Comparison of ENCODE assay signal across 8 mouse cellular contexts in the genomic region with DNA sequence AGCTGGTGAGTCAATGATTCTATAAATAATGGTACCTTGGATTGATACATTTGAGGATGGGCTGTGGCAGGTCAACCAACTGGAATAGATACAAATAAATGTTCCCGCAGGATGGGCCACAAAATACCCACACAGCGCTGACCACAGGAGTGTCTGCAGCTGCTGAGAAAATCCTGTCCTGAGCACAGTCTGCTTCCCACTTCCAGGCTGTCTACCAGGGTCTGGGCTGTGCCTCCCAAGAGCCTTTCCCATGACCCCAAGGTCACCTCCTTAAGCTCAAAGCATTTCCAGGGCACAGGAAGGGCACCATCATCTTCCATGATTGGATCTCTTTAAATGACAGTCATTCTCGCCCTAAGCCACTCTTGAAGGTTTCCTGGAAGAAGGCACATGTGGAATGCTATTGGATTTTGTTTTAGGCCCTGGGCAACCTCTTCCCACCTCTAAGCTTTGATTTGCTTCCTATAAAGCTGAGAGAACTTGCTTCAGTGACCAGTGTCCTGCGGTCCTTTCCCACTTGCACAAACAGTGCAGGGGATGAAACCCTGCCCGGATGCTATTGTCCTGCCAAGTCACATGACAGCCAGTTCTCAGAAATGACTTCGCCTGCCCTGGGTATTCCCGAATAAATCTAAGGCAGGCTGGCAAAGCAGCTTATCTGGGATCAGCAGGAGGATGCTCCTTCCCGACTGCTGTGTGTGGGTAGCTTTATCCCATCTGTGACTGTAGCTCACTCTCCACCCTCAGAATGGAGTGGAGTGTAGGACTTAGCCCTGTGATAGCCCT. TPM values are rescaled to one million over a fixed set of nuclear protein-coding genes. Genes with fewer than 3 reads are reported as not detected.
A peak's percentile ranks its signal among the peaks of the same experiment; 100 is the strongest.
DNase-seq lines count a peak whose midpoint lies in the region; ATAC-seq and TF ChIP-seq lines count a peak whose summit lies in the region.
"Had no signal": no experiment of that assay in that cellular context is flagged by ENCODE, and none has a peak within 500 bp of the region (broad histone marks: within the 10 kb centered on the region; RNA-seq: fewer than 3 reads in every experiment).

No protein-coding gene starts in this region.

- H3K9ac ChIP-seq in hindbrain, postnatal 0 days (replicated peaks; ENCODE audit: low read length): no peak overlapping the region
- H3K9ac ChIP-seq: neural tube, embryonic 13.5 days had no signal

- H3K27ac ChIP-seq in hindbrain, postnatal 0 days: no peak overlapping the region
- H3K27ac ChIP-seq: neural tube, embryonic 13.5 days had no signal

- peak; percentile 34 for DNase-seq in lung, postnatal 10 days
- no peak for DNase-seq in lung, postnatal 25 days (ENCODE audit: low spot score)
- DNase-seq in cerebellum, postnatal 25 days: peak; percentile 55 to 58
- peak; percentile 47 for DNase-seq in hindbrain, postnatal 0 days (ENCODE audit: low spot score)
- DNase-seq in retina, adult 2 months (ENCODE audit: low read depth, low spot score): peak; percentile 54
- no peak for DNase-seq in ovary, postnatal 14 days (ENCODE audit: low spot score)

- H3K9me3 ChIP-seq in hindbrain, postnatal 0 days (ENCODE audit: low read length): no peaks in the 10 kb centered on the region
- H3K9me3 ChIP-seq: neural tube, embryonic 13.5 days had no signal

- H3K4me3 ChIP-seq in hindbrain, postnatal 0 days (ENCODE audit: low read length): no peak overlapping the region
- H3K4me3 ChIP-seq: neural tube, embryonic 13.5 days had no signal

- TF ChIP-seq CTCF in hindbrain, postnatal 0 days (IDR thresholded peaks at IDR 0.05; ENCODE audit: low read depth): no peak

- no peak overlapping the region for H3K4me2 ChIP-seq in hindbrain, postnatal 0 days (ENCODE audit: low read depth, low read length)
- H3K4me2 ChIP-seq: neural tube, embryonic 13.5 days had no signal

- H3K36me3 ChIP-seq in hindbrain, postnatal 0 days (ENCODE audit: insufficient read depth, low read length): no peaks in the 10 kb centered on the region
- H3K36me3 ChIP-seq: neural tube, embryonic 13.5 days had no signal

- 29% methylated on average over 8 of the region's 8 CpGs for WGBS in hindbrain, postnatal 0 days

- no peaks in the 10 kb centered on the region for H3K27me3 ChIP-seq in hindbrain, postnatal 0 days (ENCODE audit: insufficient read depth, low read length)
- H3K27me3 ChIP-seq: neural tube, embryonic 13.5 days had no signal

- 0 out of 2 replicates have a peak, but pooled peaks have one; percentile 27 for ATAC-seq in hindbrain, postnatal 0 days
- ATAC-seq in erythroblast, adult 5-6 weeks (replicated peaks; ENCODE audit: low FRiP score, poor library complexity, severe bottlenecking): no peak

- peaks cover 10% of the 10 kb centered on the region; the same call in 1 of the 2 replicates for H3K4me1 ChIP-seq in hindbrain, postnatal 0 days (ENCODE audit: insufficient read depth, low read length)

RNA-seq across cellular contexts. Expression of a gene that starts 38.4 kb away (rescaled TPM):
- 11.2 and 16.7 TPM in 2 replicates for total RNA-seq in hindbrain, postnatal 0 days (2014; rRNA removed)
- 2.8 and 3.0 TPM in 2 replicates for polyA plus RNA-seq in hindbrain, postnatal 0 days (2015; fragmentation: Nextera tagmentation; extraction: Ambion mirVana)
- total RNA-seq in erythroblast, adult 5-6 weeks (2015; ENCODE audit: low replicate concordance): not detected in 2 replicates
- not detected in 2 replicates for total RNA-seq in erythroblast, adult 5-6 weeks (2017; ENCODE audit: low replicate concordance)

Comparison
In these comparisons a context has a peak if more than half of its experiments do, and no peak if none do; other contexts are left out.
1. DNase-seq: peak in lung, postnatal 10 days (single experiment), cerebellum, postnatal 25 days (2 of 2), hindbrain, postnatal 0 days (single experiment) and retina, adult 2 months (single experiment); none in lung, postnatal 25 days (single experiment) and ovary, postnatal 14 days (single experiment).
2. RNA of a gene that starts 38.4 kb away (total RNA-seq): 11.2 to 16.7 TPM in hindbrain, postnatal 0 days; not detected in erythroblast, adult 5-6 weeks; every median in the first group is over 10 times any median in the second.